Mouse (Mus musculus): ENCODE measurements around the gene Fam53b. TPM values are rescaled to one million over a fixed set of nuclear protein-coding genes. Genes with fewer than 3 reads are reported as not detected.
A peak's percentile ranks its signal among the peaks of the same experiment; 100 is the strongest.

Gene Fam53b
- polyA plus RNA-seq, 1 experiment from 2014 or later, result 11.9 TPM

DNA sequence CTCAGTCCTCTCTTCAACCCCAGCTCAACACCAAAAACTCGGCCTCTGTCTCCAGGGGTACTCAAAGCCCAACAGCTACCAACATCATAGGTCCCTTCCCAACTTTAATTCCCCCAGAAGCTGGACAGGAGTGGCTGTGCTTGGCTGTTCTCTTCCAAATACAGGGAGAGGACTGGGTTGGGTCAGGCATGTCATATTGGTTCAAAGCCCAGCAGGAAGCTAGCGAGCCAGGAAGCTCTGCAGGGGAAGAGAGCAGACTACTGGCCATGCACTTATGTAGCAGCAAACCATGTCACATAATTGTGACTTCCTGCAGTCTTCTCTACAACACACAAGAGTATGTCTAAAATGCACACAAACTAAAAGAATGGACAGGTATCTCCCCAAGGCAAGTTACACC, 11.6 kb downstream of the Fam53b start:
- 78% methylated on average over 2 of the region's 2 CpGs for whole genome bisulfite sequencing (ENCODE audit: insufficient replicate concordance)
- Histone ChIP-seq H3K9ac (ENCODE audit: low read depth, low read length) (no peak overlapping the region), H3K36me3 (ENCODE audit: control insufficient read depth, insufficient read depth, low read length) (no peaks in the 10 kb centered on the region), H3K4me3 (ENCODE audit: low read depth, low read length) (no peak overlapping the region), H3K9me3 (replicated peaks; ENCODE audit: control insufficient read depth, low read length) (no peaks in the 10 kb centered on the region), H3K27me3 (ENCODE audit: control insufficient read depth, insufficient read depth, low read length) (no peaks in the 10 kb centered on the region), H3K4me1 (ENCODE audit: control insufficient read depth, insufficient read depth, low read length) (peaks cover 65% of the 10 kb centered on the region), H3K4me2 (no peak overlapping the region), H3K27ac (ENCODE audit: low read depth, low read length) (peak overlapping the region; percentile 74; the same call in 1 of the 2 replicates)
- no peak for ATAC-seq (replicated peaks; ENCODE audit: insufficient number of reproducible peaks, low FRiP score, low TSS enrichment)

- Histone ChIP-seq H3K36me3 (ENCODE audit: control insufficient read depth, insufficient read depth, low read length) (no peaks in the 10 kb centered on the region), H3K4me3 (ENCODE audit: low read depth, low read length) (no peak overlapping the region), H3K4me1 (ENCODE audit: control insufficient read depth, insufficient read depth, low read length) (peaks cover 60% of the 10 kb centered on the region), H3K9me3 (replicated peaks; ENCODE audit: control insufficient read depth, low read length) (no peaks in the 10 kb centered on the region), H3K9ac (ENCODE audit: low read depth, low read length) (no peak overlapping the region), H3K27ac (ENCODE audit: low read depth, low read length) (no peak overlapping the region), H3K27me3 (ENCODE audit: control insufficient read depth, insufficient read depth, low read length) (no peaks in the 10 kb centered on the region), H3K4me2 (no peak overlapping the region)
- ATAC-seq (replicated peaks; ENCODE audit: insufficient number of reproducible peaks, low FRiP score, low TSS enrichment), result no peak
- WGBS (ENCODE audit: insufficient replicate concordance), result 80% methylated on average over 5 of the region's 5 CpGs
Measured at GRCm38 (mm10) chr7:132801509-132801908, 12.2 kb downstream of the Fam53b start.

- peaks cover 54% of the 10 kb centered on the region for H3K4me1 ChIP-seq (ENCODE audit: control insufficient read depth, insufficient read depth, low read length)
- peak overlapping the region; percentile 50 for H3K27ac ChIP-seq (ENCODE audit: low read depth, low read length)
- 71% methylated on average over 10 of the region's 10 CpGs for WGBS (ENCODE audit: insufficient replicate concordance)
- no peak overlapping the region for H3K4me2 ChIP-seq
- H3K9me3 ChIP-seq (replicated peaks; ENCODE audit: control insufficient read depth, low read length), result no peaks in the 10 kb centered on the region
- H3K36me3 ChIP-seq (ENCODE audit: control insufficient read depth, insufficient read depth, low read length), result no peaks in the 10 kb centered on the region
- H3K27me3 ChIP-seq (ENCODE audit: control insufficient read depth, insufficient read depth, low read length), result no peaks in the 10 kb centered on the region
- no peak overlapping the region for H3K4me3 ChIP-seq (ENCODE audit: low read depth, low read length)
- no peak overlapping the region for H3K9ac ChIP-seq (ENCODE audit: low read depth, low read length)
- no peak for ATAC-seq (replicated peaks; ENCODE audit: insufficient number of reproducible peaks, low FRiP score, low TSS enrichment)
Measured at GRCm38 (mm10) chr7:132800868-132801267, 12.8 kb downstream of the Fam53b start.

- peak; percentile 32; the same call in 1 of the 2 replicates for ATAC-seq (replicated peaks; ENCODE audit: insufficient number of reproducible peaks, low FRiP score, low TSS enrichment)
- no peaks in the 10 kb centered on the region for H3K9me3 ChIP-seq (replicated peaks; ENCODE audit: control insufficient read depth, low read length)
- no peak overlapping the region for H3K4me3 ChIP-seq (ENCODE audit: low read depth, low read length)
- H3K4me2 ChIP-seq, result no peak overlapping the region
- H3K27ac ChIP-seq (ENCODE audit: low read depth, low read length), result no peak overlapping the region
- WGBS (ENCODE audit: insufficient replicate concordance), result 73% methylated on average over 5 of the region's 5 CpGs
- no peaks in the 10 kb centered on the region for H3K27me3 ChIP-seq (ENCODE audit: control insufficient read depth, insufficient read depth, low read length)
- peaks cover 51% of the 10 kb centered on the region for H3K4me1 ChIP-seq (ENCODE audit: control insufficient read depth, insufficient read depth, low read length)
- H3K9ac ChIP-seq (ENCODE audit: low read depth, low read length), result no peak overlapping the region
- H3K36me3 ChIP-seq (ENCODE audit: control insufficient read depth, insufficient read depth, low read length), result no peaks in the 10 kb centered on the region
Measured at GRCm38 (mm10) chr7:132799119-132800016, 14.3 kb downstream of the Fam53b start.

DNA sequence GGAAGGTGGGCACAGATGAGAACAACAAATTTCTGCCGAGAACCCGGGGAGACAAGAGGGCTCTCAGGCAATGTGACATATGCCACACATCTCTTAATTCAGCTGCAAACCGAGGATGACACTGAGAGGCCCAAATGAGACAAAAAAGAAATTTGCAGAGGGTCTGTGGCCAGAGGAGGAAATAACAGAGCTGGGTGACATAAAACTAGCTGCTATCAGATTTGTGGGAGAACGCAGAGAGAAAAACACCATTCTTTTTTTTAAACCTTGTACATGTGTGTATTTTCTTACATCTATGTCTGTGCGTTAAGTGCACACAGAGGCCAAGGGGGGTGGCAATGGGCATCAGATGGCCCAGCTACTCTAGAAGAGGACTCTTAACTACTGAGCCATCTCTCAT, 18.5 kb downstream of the Fam53b start:
- Histone ChIP-seq H3K9ac (ENCODE audit: low read depth, low read length) (no peak overlapping the region), H3K27me3 (ENCODE audit: control insufficient read depth, insufficient read depth, low read length) (no peaks in the 10 kb centered on the region), H3K4me1 (ENCODE audit: control insufficient read depth, insufficient read depth, low read length) (peaks cover 26% of the 10 kb centered on the region), H3K27ac (ENCODE audit: low read depth, low read length) (no peak overlapping the region), H3K4me2 (no peak overlapping the region), H3K9me3 (replicated peaks; ENCODE audit: control insufficient read depth, low read length) (no peaks in the 10 kb centered on the region), H3K4me3 (ENCODE audit: low read depth, low read length) (no peak overlapping the region), H3K36me3 (ENCODE audit: control insufficient read depth, insufficient read depth, low read length) (no peaks in the 10 kb centered on the region)
- 84% methylated on average over 5 of the region's 5 CpGs for WGBS (ENCODE audit: insufficient replicate concordance)
- no peak for ATAC-seq (replicated peaks; ENCODE audit: insufficient number of reproducible peaks, low FRiP score, low TSS enrichment)

DNA sequence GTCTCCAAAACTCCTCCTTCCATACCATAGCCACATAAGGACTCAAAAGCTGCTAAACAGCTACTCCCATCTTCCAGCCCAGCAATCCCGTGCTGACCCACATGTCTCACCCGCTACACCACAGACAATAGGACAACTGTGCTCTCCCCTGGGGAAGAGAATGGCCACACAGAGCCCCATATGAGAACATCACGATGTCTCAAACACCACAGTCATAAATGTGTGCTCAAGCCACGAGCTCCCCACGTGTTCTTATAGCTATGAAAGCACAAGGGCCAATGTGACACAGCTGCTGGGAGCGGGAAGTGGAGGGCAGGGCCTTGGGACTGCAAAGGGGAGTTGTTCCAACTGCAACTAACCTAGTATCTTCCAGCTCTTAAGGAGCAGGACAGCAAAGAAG, 20.2 kb downstream of the Fam53b start:
- ATAC-seq (replicated peaks; ENCODE audit: insufficient number of reproducible peaks, low FRiP score, low TSS enrichment), result no peak

GRCm38 (mm10) chr7:132790447-132791219, 23.1 kb downstream of the Fam53b start:
- no peak overlapping the region for H3K4me2 ChIP-seq
- no peak overlapping the region for H3K9ac ChIP-seq (ENCODE audit: low read depth, low read length)
- no peaks in the 10 kb centered on the region for H3K27me3 ChIP-seq (ENCODE audit: control insufficient read depth, insufficient read depth, low read length)
- no peak for ATAC-seq (replicated peaks; ENCODE audit: insufficient number of reproducible peaks, low FRiP score, low TSS enrichment)
- WGBS (ENCODE audit: insufficient replicate concordance), result 84% methylated on average over 14 of the region's 14 CpGs
- H3K36me3 ChIP-seq (ENCODE audit: control insufficient read depth, insufficient read depth, low read length), result no peaks in the 10 kb centered on the region
- H3K27ac ChIP-seq (ENCODE audit: low read depth, low read length), result no peak overlapping the region
- H3K9me3 ChIP-seq (replicated peaks; ENCODE audit: control insufficient read depth, low read length), result no peaks in the 10 kb centered on the region
- H3K4me1 ChIP-seq (ENCODE audit: control insufficient read depth, insufficient read depth, low read length), result peaks cover 38% of the 10 kb centered on the region
- no peak overlapping the region for H3K4me3 ChIP-seq (ENCODE audit: low read depth, low read length)

More for the DNA sequence above, 20.2 kb downstream of the Fam53b start:
- H3K9ac ChIP-seq (ENCODE audit: low read depth, low read length), result no peak overlapping the region
- no peaks in the 10 kb centered on the region for H3K36me3 ChIP-seq (ENCODE audit: control insufficient read depth, insufficient read depth, low read length)
- no peaks in the 10 kb centered on the region for H3K27me3 ChIP-seq (ENCODE audit: control insufficient read depth, insufficient read depth, low read length)
- H3K27ac ChIP-seq (ENCODE audit: low read depth, low read length), result no peak overlapping the region
- no peak overlapping the region for H3K4me3 ChIP-seq (ENCODE audit: low read depth, low read length)
- no peaks in the 10 kb centered on the region for H3K9me3 ChIP-seq (replicated peaks; ENCODE audit: control insufficient read depth, low read length)
- no peak overlapping the region for H3K4me2 ChIP-seq
- WGBS (ENCODE audit: insufficient replicate concordance), result 72% methylated on average over 6 of the region's 6 CpGs
- H3K4me1 ChIP-seq (ENCODE audit: control insufficient read depth, insufficient read depth, low read length), result peaks cover 14% of the 10 kb centered on the region

DNA sequence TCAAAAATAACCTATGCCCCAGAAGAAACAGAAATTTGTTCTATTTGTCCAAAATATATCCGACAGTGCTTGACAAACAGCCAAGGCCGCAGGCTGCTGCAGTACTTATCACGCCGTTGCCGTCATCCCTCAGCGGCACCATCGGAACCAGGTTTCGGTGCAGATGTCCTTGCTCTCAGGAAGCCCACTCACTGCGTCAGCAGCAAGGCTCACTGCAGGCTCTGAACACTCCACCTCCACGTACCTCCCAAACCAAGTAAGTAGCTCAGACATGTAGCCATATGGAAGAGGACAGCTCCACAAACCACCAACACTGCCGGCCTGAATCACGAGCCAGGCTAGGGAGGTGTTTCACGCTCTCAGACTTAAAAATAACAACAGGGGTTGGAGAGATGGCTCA, 24.9 kb downstream of the Fam53b start:
- ATAC-seq (replicated peaks; ENCODE audit: insufficient number of reproducible peaks, low FRiP score, low TSS enrichment), result no peak

More for the DNA sequence above, 24.9 kb downstream of the Fam53b start:
- 88% methylated on average over 13 of the region's 13 CpGs for WGBS (ENCODE audit: insufficient replicate concordance)
- Histone ChIP-seq H3K36me3 (ENCODE audit: control insufficient read depth, insufficient read depth, low read length) (no peaks in the 10 kb centered on the region), H3K9ac (ENCODE audit: low read depth, low read length) (no peak overlapping the region), H3K4me1 (ENCODE audit: control insufficient read depth, insufficient read depth, low read length) (peaks cover 44% of the 10 kb centered on the region), H3K9me3 (replicated peaks; ENCODE audit: control insufficient read depth, low read length) (no peaks in the 10 kb centered on the region), H3K27me3 (ENCODE audit: control insufficient read depth, insufficient read depth, low read length) (no peaks in the 10 kb centered on the region), H3K4me3 (ENCODE audit: low read depth, low read length) (no peak overlapping the region), H3K27ac (ENCODE audit: low read depth, low read length) (no peak overlapping the region), H3K4me2 (no peak overlapping the region)
